Mouse (Mus musculus) kidney, postnatal 10 days (tissue): ENCODE measurements around the gene Tpcn1.
"Not testable (repeated sequence)": the region's sequence is repeated elsewhere in the genome, so short reads cannot be mapped to it uniquely, and the experiment has no call there.

Source experiments
- DNase-seq: peaks from one replicate; pipeline ENCODE4 v3.0.0; 2021; ENCODE audit warnings: mixed read lengths

The Tpcn1 gene

DNA sequence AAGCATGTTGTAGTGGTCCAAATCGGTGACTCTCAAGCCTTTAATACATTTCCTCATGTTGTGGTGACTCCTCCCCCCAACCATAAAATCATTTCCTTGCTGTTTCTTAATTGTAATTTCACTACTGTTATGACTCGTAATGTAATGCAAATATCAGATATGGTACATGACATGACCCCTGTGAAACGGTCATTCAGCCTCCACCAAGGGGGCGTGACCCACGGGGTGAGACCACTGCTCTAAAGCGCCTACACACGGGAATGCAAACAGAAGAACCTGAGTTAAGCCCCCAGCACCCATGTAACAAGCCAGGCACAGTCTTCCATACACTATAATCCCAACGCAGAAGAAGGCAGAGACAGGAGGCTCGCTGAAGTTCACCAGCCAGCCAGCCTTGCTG is 82.7 kb downstream of the Tpcn1 start:
- DNase-seq, result no peak

DNA sequence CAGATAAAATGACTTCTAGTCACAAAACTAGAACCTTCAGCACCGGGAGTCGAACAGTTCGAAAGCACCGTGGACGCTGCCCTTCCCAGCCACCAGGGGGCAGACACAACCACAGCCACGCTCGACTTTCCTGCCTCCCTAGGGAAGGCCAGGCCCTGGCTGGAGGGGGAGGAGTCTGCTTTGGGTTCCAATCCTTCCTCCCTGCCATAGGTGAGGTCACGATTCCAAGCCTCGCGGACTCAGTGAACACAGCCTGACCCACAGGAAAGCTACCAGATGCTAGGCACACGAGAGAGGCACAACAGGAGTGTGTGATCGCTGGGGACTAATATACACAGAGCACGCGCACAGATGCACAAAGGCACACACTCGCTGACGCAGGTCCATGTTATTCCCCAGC is 83.1 kb downstream of the Tpcn1 start:
- peak; percentile 87 for DNase-seq

DNA sequence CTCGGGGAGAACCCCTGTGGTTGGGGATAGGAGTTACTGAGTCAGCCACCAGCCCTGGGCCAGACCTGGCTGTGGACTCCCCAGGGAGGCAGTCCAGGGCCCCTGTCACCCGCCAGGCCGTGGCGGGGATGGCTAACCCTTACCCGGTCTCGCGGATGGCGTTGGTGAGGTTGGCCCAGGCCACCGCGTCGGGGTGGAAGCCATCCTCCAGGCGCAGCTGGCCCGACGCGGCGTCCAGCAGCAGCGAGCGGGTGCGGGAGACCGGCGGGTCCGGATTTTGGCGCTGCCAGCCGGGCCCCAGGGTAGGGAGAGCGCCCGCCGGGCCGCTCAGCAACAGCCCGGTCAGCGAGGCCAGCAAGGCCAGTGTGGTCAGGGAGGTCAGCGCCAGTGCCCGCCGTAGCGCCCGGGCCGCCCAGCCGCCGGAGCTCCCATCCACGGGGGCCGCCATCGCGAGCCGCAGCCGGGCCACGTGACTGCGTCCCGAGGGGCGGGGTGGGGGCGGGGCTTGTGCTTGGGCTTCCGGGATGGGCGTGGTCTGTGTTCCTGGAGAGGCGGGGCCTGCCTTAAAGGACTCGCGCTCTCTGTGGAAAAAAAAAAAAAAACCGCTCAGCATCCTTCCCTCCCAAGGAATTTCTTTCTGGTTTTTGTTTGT is 85.2 kb downstream of the Tpcn1 start, which contains the start of gene Plbd2:
TSS of gene Plbd2 (minus strand) at position 482 of the 652 bp plus-strand sequence.
- DNase-seq, result peak; percentile 95

DNA sequence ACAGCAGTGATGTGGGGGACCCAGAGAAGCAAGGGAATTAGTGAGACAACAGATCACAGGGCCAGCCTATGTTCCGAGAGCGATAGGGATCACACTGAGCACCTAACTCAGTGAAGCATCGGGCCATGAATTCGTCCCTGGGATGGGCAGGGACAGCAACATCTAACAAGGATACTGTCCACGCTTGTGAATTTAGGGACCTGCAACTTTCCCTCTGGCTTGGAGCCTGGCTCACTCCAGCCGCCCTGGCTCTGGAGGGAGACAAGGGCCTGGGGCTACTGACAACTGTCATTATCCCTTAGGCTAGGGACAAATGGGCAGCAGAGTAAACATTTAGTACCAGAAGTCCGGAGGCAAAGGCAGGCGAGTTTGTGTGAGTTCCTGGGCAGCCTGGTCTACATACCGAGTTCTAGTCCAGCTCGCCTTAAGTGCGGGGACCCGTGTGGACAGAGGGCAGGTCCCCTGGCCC is 85.8 kb downstream of the Tpcn1 start:
- no peak for DNase-seq

DNA sequence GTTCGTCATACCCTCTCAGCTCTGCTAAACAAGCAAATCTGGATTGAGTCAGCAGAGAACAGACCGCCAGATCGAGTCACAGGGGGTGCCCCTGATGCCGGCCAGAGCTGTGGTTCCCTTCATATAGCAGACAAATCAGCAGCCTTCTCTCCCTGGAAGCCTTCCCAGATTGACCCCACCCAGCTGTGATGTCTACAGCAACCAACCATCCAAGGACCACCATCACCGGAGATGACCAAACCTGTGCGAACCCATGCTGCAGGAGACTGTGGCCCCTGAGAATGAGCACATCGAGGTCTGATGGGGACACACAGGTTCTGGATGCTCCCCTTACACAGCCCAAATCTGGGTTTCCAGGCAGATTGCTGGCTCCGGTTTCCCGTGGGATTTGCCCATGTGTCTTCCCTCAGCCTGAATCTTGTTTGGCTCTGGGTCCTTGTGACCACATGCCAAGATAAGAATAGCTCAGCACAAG is 86.3 kb downstream of the Tpcn1 start:
- no peak for DNase-seq

DNA sequence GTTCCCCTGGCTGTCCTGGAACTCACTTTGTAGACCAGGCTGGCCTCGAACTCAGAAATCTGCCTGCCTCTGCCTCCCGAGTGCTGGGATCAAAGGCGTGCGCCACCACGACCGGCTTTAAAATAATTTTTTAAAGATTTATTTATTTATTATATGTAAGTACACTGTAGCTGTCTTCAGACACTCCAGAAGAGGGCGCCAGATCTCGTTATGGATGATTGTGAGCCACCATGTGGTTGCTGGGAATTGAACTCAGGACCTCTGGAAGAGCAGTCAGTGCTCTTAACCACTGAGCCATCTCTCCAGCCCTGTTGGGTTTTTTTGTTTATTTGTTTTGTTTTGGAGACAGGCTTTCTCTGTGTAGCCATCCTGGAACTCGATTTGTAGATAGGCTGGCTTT is 87.9 kb downstream of the Tpcn1 start:
- not testable (repeated sequence) for DNase-seq

DNA sequence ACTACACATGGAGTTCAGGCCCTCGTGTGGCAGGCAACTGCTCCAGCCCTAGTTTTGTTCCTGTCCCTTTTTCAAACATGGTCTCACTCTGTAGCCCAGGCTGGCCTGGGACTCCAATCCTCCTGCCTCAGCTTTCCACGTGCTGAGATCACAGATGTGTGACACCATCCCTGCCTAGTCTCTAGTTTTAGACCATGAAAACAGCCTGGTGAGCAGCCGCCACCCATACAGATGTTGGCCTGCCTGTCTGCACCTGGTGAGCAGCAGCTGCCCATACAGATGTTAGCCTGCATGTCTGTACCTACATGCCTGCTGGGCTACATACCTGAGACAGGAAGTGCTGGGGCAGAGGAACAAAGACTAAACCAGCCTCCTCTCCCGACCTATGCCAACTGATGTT is 89.3 kb downstream of the Tpcn1 start:
- no peak for DNase-seq

DNA sequence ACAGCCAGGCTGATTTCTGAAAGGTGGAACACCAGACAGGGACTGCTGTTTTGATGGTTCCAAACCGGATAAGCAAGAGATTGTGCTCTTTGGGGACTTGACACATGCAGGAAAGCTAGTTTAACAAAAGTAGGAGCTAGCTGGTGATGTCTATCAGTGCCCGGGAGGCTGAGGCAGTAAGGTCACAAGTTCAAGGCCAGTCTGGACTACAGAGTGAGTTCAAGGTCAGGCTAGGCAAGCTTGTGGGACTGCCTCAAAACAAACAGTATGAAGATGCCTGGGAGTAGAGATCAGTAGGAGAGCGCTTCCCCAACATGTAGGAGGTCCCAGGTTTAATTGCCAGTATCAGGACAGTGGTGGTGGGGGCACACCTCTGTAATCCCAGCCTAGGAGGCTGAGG is 91.4 kb downstream of the Tpcn1 start:
- DNase-seq, result no peak

DNA sequence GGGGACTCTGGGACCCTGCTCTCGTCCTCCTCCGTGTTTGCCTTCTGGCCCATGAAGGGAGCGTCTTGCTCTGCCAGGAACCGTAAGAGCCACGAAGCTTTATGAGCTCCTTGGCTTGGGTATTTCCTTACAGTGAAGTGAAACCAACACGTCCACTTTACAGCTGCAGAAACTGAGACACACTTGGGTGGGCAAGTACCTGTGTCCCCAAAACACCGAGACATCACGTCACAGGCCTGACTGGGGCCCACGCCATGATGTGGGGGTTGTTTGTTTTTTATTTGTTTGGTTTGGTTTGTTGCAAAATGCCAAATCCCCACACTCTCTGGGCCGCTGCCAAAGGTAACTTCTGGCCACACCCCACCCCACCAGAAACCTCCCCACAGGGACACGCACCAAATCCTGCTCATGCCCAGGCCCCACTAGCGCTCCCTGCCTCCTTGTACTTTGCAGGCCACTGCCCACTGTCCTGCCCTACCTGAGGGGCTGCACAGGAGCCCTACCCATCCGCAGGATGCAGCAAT is 92.7 kb downstream of the Tpcn1 start:
- DNase-seq, result no peak

DNA sequence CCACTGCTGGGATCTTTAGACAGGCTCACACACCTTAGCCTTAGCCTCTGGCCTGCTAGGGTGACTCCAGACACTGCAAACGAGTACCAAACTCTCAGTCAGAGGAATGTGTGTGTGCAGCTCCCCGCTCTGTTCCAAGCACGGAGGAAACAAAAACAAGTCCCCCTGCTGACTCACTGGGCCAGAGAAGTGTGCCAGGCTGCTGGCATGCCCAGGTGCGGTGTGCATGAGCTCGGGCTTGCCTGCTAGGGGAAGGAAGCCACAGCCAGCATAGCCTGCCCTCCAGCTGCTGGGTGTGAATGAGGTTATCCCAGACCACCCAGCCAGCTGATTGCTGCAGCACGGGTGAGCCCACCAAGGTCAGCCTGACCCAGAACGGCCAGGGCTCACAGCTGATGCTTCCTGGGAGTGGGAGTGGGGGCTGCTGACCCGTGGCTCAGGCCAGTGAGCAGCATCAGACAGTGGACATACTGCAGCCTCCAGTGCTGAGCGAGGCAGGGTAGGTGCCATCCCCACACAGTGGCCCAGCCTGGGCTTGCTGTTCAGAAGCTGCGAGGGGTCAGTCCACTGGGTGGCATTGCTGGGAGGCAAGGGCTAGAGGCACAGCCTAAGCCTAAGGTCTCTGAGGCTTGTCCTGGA is 93.3 kb downstream of the Tpcn1 start:
- no peak for DNase-seq

DNA sequence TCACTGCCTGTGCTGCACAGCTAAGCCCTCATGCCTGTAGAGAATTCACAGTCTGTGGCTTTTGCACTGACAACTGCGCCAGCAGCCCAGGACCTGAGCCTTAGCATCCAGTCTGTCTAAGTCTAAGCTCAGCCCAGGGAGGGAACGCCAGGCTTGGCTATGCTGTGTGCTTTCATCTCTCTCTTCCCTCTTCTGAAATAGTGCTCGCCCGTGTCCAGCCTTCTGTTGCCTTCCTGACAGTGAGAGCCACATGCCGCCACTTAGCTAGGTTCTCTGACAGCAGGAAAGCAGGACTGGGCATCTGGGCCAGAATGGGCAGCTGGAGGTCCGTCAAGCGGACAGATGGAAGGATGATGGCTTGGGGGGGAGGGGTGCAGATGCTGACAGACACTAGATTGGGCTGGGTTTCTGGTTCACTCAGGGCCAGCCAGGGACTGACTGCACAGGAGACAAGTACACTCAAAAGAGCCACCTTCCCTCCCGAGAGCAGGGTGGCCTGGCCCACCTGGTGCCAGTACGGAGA is 94.5 kb downstream of the Tpcn1 start:
- DNase-seq, result no peak

DNA sequence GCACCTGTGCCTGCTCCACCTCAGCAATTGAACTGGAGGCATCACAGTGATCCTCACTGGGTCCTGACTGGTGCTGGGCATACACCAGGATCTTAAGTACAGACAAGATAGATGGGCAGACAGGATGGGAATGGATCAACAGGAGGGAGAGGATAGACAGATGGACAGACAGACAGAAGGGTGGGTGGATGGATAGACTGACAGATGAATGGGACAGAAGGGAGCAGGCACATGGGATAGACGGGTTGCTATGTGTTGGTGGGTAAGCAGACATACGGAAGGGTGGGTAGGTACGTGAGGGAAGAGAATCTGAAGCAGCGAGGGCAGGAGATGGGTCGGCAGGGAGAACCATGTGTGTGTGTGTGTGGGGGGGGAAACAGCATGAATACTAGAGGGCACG is 95.0 kb downstream of the Tpcn1 start:
- DNase-seq, result no peak

DNA sequence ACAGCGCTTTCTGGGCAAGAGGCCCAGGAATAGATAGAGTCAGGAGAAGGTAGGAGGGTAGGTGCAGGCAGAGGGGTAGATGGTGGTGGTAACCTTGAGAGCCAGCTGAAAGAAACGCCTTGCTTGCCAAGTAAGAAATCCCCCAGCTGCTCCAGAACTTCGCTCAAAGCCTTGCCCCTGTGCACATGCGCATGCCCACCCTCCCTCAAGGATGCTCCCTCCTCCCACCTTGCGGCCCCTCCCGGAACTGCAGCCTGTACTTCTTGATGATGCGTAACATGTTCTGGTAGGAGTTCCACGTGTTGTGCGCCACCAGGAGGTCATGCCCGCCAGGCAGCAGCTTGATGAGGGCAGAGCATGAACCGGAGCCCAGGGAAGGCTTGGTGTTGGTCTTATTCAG is 96.0 kb downstream of the Tpcn1 start:
- DNase-seq, result no peak

DNA sequence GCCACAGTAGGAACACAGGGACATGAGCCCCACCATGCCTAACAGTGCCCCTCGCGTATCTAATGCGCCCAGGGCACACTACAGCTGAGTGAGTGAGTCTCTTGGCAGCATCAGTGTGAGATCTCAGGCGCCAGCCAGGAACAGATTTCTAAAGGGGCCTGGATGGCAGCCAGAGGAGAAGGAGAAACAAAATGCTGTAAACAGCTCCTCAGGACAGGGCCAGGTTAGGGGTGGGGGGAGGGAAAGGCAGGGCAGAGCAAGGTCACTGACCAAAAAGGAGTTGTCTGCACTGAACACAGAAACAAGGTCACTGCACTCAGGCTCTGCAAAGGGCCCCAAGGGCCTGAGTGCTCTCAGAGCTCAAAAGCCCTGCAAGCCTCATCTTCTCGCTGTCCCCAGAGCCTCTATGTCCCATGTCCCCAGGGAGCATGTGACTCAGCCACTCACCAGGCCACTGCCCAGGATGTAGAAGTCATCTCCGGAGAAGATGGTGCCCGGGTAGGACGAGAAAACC is 97.7 kb downstream of the Tpcn1 start:
- DNase-seq, result peak; percentile 43

DNA sequence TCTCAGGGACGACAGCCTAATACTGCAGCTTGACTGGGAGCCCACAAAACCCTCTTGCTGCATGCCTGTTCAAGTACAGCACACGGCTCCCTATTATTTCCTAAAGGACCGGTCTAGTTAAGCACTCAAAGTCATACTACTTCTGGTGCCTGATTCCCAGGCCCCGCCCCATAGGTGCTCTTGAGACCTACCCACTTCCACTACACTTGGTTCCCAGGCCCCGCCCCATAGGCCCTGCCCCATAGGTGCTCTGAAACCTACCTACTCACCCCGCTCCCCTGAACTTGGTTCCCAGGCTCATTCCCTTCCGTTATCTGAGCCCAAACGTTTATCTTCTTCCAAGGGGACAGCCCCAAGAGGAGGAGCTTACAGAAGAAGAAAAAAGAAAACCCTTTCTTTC is 100.6 kb downstream of the Tpcn1 start:
- no peak for DNase-seq
